Mouse (Mus musculus) regulatory T cell (primary cell): Measurements from ENCODE around the gene Mamdc2.

ENCODE experiments used
- in situ Hi-C: fragments of 300-600 bp; cut with MboI, MseI; formaldehyde crosslinking; loops from one replicate; pipeline ENCODE4 v1.15.1; 2025; ENCODE audit warnings: high pct_unique_total_duplicates

Gene Mamdc2

GRCm38 (mm10) chr19:23281911-23282660 is 166.2 kb downstream of the Mamdc2 start:
- in situ Hi-C loops = no loop called here

- in situ Hi-C loops = no loop called here
Measured at GRCm38 (mm10) chr19:23274054-23274724, 174.1 kb downstream of the Mamdc2 start.

GRCm38 (mm10) chr19:23273355-23274053 is 174.7 kb downstream of the Mamdc2 start, which contains the start of gene Smc5:
Smc5 (minus strand) TSS chr19:23273897.
- in situ Hi-C loops = no loop called here

- in situ Hi-C loops = no loop called here
Measured at GRCm38 (mm10) chr19:23256771-23257170, 191.5 kb downstream of the Mamdc2 start.
